Mouse (Mus musculus) erythroblast, embryonic 14.5 days (primary cell): Measurements from ENCODE around the gene Scrn3.

ENCODE experiments used
- GATA1 ChIP-seq: IDR thresholded peaks from 2 replicates; pipeline ENCODE4 v1.6.1; 2012; ENCODE audit warnings: low read length, inconsistent platforms, mixed read lengths
- TAL1 ChIP-seq: IDR thresholded peaks from 3 replicates; pipeline ENCODE4 v1.6.1; 2012; ENCODE audit warnings: low read length, inconsistent platforms, mixed read lengths

DNA sequence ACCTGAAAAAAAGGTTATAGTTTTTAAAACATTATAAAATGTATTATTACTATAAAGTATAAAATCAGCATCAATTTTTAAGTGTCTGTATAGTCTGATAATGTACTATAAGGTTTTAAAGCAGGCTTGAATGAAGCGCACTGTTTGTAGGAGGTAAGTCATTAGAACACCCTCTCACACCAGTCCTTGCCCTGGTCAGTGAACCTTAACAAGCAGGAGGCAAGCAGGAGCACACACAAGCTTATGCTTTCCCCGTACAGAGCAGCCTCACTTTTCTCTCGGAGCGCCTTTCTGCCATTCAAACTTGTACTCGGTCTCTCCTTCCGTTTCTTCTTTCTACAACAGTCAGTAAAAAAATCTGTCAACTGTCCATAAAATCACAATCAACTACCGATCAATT lies 6.4 kb upstream of the Scrn3 start:
- TF ChIP-seq GATA1: no peak
- no peak for TF ChIP-seq TAL1
